Mouse (Mus musculus): ENCODE results near the gene Sema3f. TPM values are rescaled to one million over a fixed set of nuclear protein-coding genes. Genes with fewer than 3 reads are reported as not detected.

Sema3f gene
- 29.1 and 30.1 TPM in 2 replicates for polyA plus RNA-seq (2012; rRNA removed)

DNA sequence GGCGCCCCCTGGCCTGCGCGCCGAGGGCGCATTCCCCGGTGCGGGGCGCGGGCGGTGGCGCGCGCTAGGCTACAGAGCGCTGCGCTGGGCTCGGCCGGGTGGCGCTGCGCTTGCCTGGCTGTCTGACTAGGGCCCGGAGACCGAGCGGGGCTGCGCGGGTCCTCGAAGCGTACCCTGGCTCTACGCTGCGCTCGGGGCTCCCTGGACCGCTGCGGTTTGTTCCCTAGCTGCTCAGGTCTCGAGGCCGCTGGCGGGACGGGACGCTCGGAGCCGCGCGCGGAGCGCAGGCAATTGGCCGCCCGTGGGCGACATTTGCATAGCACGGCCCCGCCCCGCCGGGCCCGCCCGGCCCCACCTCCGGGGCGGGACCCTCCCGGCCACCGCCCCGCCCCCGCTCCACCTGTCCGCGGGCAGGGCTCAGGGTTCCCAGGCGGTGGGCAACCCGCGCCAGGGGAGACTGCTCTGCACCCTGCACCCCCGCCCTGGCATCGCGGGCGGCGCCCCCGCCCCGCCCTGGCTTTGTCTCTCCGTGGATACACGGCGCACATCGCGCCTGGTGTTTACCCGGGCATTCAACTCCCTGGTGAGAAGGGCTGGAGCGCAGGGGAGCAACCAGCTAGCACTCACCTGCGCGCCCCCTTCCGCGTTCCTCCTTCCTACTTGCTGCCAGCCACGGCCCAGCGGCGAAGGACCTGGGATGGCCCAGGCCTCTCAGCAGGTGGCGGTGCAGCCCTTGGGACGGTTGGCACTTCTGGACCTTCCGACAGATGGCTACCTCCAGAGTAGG, at the start of gene Sema3f:
Sema3f (minus strand) TSS at position 779 of the 787 bp plus-strand sequence.
- Histone ChIP-seq H3K27ac (ENCODE audit: insufficient read depth, low read length) (no peak within 1 kb of the TSS), H3K4me3 (ENCODE audit: insufficient read depth, low read length) (peak within 1 kb of the TSS; percentile 48), H3K4me1 (ENCODE audit: control insufficient read depth, insufficient read depth, low read length) (no peaks in the 10 kb centered on the region)
- TF ChIP-seq CTCF (IDR thresholded peaks at IDR 0.05; ENCODE audit: extremely low read depth, insufficient read depth, low read length): 0 out of 2 replicates have a peak, but pooled peaks have one; percentile 9
- TF ChIP-seq POLR2A (IDR thresholded peaks at IDR 0.05; ENCODE audit: extremely low read depth, insufficient read depth, low read length): peak; percentile 35; the same call in 1 of the 2 replicates

- no peak for TF ChIP-seq POLR2A (IDR thresholded peaks at IDR 0.05; ENCODE audit: extremely low read depth, insufficient read depth, low read length)
- Histone ChIP-seq H3K27ac (ENCODE audit: insufficient read depth, low read length) (no peak overlapping the region), H3K4me1 (ENCODE audit: control insufficient read depth, insufficient read depth, low read length) (no peaks in the 10 kb centered on the region), H3K4me3 (ENCODE audit: insufficient read depth, low read length) (no peak overlapping the region)
Measured at GRCm38 (mm10) chr9:107759593-107759992, 49.3 kb upstream of the Sema3f start.

DNA sequence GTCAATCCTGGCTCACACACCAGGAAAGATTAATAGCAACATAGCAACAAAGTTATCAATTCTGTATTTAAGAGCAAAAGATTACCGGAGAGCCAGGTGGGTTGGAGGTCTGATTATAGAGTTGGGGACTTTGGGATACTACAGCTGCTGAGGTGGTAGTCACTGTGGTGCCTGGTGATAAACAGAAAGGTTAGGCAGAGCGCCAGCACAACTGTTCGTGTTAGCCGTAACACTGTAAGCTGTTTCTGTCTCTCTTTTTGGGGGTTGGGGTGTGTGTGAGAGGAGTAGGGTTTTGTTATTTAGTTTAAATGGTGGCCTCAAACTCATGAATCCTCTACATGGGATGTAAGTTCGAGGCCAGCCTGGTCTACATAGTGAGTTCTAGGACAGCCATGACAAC, 40.1 kb upstream of the Sema3f start:
- TF ChIP-seq CTCF (IDR thresholded peaks at IDR 0.05; ENCODE audit: extremely low read depth, insufficient read depth, low read length) (no peak), POLR2A (IDR thresholded peaks at IDR 0.05; ENCODE audit: extremely low read depth, insufficient read depth, low read length) (no peak)

GRCm38 (mm10) chr9:107748063-107748462, 37.8 kb upstream of the Sema3f start:
- TF ChIP-seq CTCF (IDR thresholded peaks at IDR 0.05; ENCODE audit: extremely low read depth, insufficient read depth, low read length) (no peak), POLR2A (IDR thresholded peaks at IDR 0.05; ENCODE audit: extremely low read depth, insufficient read depth, low read length) (no peak)
- Histone ChIP-seq H3K4me3 (ENCODE audit: insufficient read depth, low read length) (no peak overlapping the region), H3K27ac (ENCODE audit: insufficient read depth, low read length) (no peak overlapping the region), H3K4me1 (ENCODE audit: control insufficient read depth, insufficient read depth, low read length) (no peaks in the 10 kb centered on the region)

More for the DNA sequence above, 40.1 kb upstream of the Sema3f start:
- Histone ChIP-seq H3K27ac (ENCODE audit: insufficient read depth, low read length) (no peak overlapping the region), H3K4me3 (ENCODE audit: insufficient read depth, low read length) (no peak overlapping the region), H3K4me1 (ENCODE audit: control insufficient read depth, insufficient read depth, low read length) (no peaks in the 10 kb centered on the region)

DNA sequence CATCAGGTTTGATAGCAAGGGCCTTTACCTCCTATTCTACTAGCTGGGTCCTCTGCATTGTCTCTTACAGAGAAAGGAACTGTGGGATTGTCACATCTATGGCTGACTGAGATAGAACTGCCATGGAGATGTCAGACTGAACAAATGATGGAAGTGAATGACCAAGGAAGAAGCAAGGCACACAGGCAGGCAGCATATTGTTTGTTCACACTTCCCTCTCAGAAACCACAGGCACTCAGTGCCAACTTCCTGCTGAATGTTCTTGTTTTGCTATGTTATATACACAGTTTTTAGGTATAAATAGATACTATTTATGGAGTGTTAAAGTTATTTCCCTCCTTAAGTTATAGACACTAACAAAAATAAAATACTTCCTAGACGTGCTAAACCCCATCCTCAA, 37.0 kb upstream of the Sema3f start:
- TF ChIP-seq CTCF (IDR thresholded peaks at IDR 0.05; ENCODE audit: extremely low read depth, insufficient read depth, low read length) (no peak), POLR2A (IDR thresholded peaks at IDR 0.05; ENCODE audit: extremely low read depth, insufficient read depth, low read length) (no peak)
- Histone ChIP-seq H3K27ac (ENCODE audit: insufficient read depth, low read length) (no peak overlapping the region), H3K4me1 (ENCODE audit: control insufficient read depth, insufficient read depth, low read length) (no peaks in the 10 kb centered on the region)

DNA sequence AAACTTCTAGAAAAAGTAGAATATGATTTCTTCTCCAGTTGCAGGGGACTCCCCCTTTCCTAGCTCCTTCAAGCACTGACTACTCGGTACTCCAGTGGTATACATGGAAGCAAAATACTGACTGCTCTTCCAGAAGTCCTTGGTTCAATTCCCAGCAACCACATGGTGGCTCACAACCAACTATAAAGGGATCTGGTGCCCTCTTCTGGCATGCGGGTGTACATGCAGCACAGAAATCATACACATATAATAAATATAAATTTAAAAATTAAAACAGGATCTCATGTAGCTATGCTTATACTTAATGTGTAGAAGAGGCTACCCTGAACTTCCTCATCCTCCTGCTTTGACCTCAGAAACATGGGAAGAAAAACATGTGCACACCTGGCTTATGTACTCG, 36.4 kb upstream of the Sema3f start:
- peak; percentile 23; the same call in 1 of the 2 replicates for TF ChIP-seq CTCF (IDR thresholded peaks at IDR 0.05; ENCODE audit: extremely low read depth, insufficient read depth, low read length)
- TF ChIP-seq POLR2A (IDR thresholded peaks at IDR 0.05; ENCODE audit: extremely low read depth, insufficient read depth, low read length): no peak
- no peak overlapping the region for H3K4me3 ChIP-seq (ENCODE audit: insufficient read depth, low read length)
- no peaks in the 10 kb centered on the region for H3K4me1 ChIP-seq (ENCODE audit: control insufficient read depth, insufficient read depth, low read length)
- H3K27ac ChIP-seq (ENCODE audit: insufficient read depth, low read length): no peak overlapping the region

More for the DNA sequence above, 37.0 kb upstream of the Sema3f start:
- no peak overlapping the region for H3K4me3 ChIP-seq (ENCODE audit: insufficient read depth, low read length)

DNA sequence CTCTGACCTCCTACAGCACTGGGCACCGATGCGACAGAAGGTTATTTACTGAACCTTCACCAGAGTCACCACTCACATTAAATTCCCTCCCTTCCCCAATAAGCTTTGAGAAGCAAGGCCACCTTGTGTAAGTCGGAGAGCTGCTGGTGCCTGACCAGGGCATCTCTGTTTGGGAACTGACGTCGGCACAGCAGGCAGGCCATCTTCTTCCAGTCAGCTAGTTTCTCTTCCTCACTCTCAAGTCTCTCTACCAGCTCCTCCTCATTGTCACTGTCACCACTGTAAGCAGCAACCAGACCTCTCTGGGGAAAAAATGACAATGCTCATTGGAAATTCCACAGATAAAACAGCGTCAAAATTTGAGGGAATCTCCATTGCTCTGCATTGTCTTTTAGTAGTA, 33.8 kb upstream of the Sema3f start:
- no peak for TF ChIP-seq CTCF (IDR thresholded peaks at IDR 0.05; ENCODE audit: extremely low read depth, insufficient read depth, low read length)
- TF ChIP-seq POLR2A (IDR thresholded peaks at IDR 0.05; ENCODE audit: extremely low read depth, insufficient read depth, low read length): no peak
- H3K4me3 ChIP-seq (ENCODE audit: insufficient read depth, low read length): no peak overlapping the region
- H3K27ac ChIP-seq (ENCODE audit: insufficient read depth, low read length): no peak overlapping the region
- H3K4me1 ChIP-seq (ENCODE audit: control insufficient read depth, insufficient read depth, low read length): no peaks in the 10 kb centered on the region

DNA sequence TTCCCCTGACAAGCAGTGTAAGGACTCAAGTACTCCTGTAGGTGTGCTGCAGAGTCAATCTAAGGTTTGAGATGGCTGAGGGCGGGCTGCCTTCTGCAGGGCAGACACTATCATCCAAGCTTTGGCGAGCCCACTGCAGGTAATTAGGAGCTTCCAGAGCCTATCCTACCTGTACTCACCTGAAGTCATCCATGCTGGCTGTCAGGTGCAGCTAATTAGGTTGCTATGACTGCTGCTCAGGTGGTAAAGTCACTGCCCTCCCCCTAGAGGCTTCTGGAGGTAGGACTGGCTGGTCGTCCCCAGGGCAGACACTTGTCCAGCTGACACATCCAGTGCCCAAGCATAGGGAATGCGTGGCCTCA, 28.5 kb upstream of the Sema3f start:
- TF ChIP-seq CTCF (IDR thresholded peaks at IDR 0.05; ENCODE audit: extremely low read depth, insufficient read depth, low read length): peak; percentile 48
- no peak for TF ChIP-seq POLR2A (IDR thresholded peaks at IDR 0.05; ENCODE audit: extremely low read depth, insufficient read depth, low read length)
- Histone ChIP-seq H3K27ac (ENCODE audit: insufficient read depth, low read length) (no peak overlapping the region), H3K4me1 (ENCODE audit: control insufficient read depth, insufficient read depth, low read length) (no peaks in the 10 kb centered on the region), H3K4me3 (ENCODE audit: insufficient read depth, low read length) (no peak overlapping the region)

DNA sequence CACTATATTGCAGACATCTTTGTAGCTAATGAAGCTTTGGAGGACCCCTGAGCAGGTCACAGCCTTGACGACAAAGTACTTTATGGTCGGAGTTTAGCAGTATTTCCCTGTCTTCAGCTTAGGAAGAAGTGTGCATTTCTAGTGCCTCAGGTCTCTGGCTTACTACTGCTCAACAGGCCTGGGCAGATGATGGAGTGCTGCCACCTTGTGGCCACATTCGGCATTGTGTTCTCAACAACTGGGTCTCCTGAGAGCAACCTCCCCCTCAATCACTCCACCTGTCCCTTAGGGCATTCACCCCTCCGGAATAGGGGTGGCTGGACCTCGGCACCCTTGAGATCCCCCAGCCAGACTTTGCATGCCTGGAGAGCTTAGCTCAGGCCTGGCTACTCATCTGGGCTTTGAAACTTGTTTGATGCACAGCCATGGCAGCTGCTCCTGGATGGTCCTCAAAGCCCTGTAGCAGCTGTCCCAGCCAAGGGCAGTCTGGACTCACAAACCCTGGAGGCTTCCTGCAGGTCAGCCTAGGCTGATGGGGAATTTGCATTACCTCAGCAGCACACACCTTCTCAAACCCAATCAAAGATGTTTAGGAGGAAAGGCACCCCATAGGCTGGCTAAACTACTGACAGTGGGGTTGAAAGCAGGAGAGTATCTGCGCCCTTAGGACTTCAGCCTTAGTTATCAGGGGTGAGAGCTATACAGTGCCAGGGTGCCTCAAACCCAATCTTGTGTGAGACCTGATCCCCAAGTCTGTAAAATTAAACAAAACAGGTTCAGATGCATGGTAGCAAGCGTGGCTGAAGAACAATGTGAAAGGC, 28.0 kb upstream of the Sema3f start:
- Histone ChIP-seq H3K27ac (ENCODE audit: insufficient read depth, low read length) (no peak overlapping the region), H3K4me1 (ENCODE audit: control insufficient read depth, insufficient read depth, low read length) (no peaks in the 10 kb centered on the region), H3K4me3 (ENCODE audit: insufficient read depth, low read length) (no peak overlapping the region)
- TF ChIP-seq CTCF (IDR thresholded peaks at IDR 0.05; ENCODE audit: extremely low read depth, insufficient read depth, low read length): peak; percentile 97
- TF ChIP-seq POLR2A (IDR thresholded peaks at IDR 0.05; ENCODE audit: extremely low read depth, insufficient read depth, low read length): peak; percentile 49; the same call in 1 of the 2 replicates

DNA sequence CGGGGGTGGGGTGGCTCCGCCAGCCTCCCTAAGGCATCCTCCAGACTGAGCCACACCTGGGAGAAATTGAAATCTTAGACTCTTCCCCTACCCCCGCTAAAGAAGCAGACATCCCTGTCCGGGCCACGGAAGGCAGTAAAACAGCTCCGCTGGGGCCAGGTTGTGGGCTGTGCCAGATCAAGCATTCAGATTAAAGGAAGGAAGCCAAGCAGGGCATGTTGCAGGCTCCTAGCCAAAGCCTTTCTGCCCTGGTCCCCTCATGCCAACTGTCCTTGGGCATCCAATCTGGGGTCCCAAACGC, 25.9 kb upstream of the Sema3f start:
- TF ChIP-seq POLR2A (IDR thresholded peaks at IDR 0.05; ENCODE audit: extremely low read depth, insufficient read depth, low read length) (no peak), CTCF (IDR thresholded peaks at IDR 0.05; ENCODE audit: extremely low read depth, insufficient read depth, low read length) (no peak)
- Histone ChIP-seq H3K4me3 (ENCODE audit: insufficient read depth, low read length) (no peak overlapping the region), H3K27ac (ENCODE audit: insufficient read depth, low read length) (no peak overlapping the region)

More for the DNA sequence above, 25.9 kb upstream of the Sema3f start:
- no peaks in the 10 kb centered on the region for H3K4me1 ChIP-seq (ENCODE audit: control insufficient read depth, insufficient read depth, low read length)

Measured in cortical plate, adult 2 months (tissue).